Mouse (Mus musculus) kidney, postnatal 10 days (tissue): ENCODE measurements at regions not wholly inside any gene's neighbourhood (a gene's known extent, or its start where the extent isn't known, plus 50 kb on each side); places are given as distances from the start of the nearest gene placed in this dataset.

Experiments
- DNase-seq: peaks from one replicate; pipeline ENCODE4 v3.0.0; 2021; ENCODE audit warnings: mixed read lengths

- no peak for DNase-seq
Observed at GRCm38 (mm10) chr7:136829621-136830313, 64.6 kb upstream of the Mgmt start.

DNA sequence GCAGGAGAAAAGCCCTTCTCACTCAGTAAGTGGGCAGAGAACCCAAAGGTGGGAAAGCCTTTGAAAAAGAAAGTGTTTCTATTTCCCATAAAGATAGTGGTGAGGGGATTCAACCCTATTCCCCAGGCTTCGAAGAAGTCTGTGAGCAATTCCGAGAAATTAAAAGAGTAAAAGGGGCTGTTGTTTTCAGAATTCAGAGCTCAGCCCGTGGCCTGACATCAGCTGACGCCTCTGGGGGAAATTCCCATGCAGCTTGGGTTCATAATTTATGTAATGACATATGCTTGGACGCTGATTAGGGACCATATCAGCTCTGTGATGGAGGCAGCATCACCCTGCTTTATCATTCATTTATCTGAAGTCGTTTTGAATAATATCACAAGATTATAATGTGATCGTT is 62.0 kb upstream of the Mgmt start:
- no peak for DNase-seq

- peak; percentile 42 for DNase-seq
Observed at GRCm38 (mm10) chr7:136838971-136839370, 55.4 kb upstream of the Mgmt start.

GRCm38 (mm10) chr7:136840224-136840623 is 54.2 kb upstream of the Mgmt start:
- no peak for DNase-seq

DNA sequence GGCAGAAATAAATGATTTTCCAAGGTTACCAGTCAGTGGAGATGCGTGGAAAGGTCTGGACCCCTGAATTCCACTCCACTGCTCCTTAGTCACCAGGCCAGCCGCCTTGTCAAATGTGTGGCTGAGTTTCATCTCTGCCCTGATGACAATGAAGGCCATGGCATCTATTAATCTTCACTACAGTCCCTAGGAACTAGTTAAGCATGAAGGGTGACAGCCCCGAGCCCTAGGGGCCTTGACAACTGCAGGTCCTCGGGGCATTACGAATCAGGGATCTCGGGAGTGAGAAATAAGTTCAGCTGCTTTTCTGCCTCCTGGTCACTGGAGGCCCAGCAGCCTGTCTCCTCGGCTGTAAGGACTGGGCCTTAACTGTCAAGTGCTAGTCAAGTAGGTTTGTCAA is 51.7 kb upstream of the Mgmt start:
- no peak for DNase-seq

DNA sequence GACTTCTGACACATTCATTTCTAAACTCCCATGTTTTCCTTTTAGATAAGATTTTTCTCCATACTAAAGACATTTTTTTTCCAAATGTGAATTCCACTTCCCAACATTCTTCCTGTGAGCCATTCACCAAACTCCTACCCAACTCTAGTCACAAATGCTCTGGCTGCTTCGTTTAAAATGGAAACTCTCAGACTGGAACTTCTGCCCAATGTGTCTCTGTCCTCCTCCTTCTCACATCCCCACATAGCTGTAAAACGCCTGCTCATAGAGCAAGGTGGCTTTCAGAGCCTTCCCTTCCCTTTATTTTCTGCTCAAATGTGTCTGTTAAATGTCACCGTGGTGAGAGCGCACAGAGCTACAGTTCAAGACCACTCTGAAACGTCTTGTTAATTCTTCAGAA is 50.1 kb upstream of the Mgmt start:
- DNase-seq, result no peak
